Mouse (Mus musculus) cerebellum, postnatal 36 days (tissue): Measurements from ENCODE around the gene Srpk2.
"Not testable (repeated sequence)": the region's sequence is repeated elsewhere in the genome, so short reads cannot be mapped to it uniquely, and the experiment has no call there.

Source experiments
- DNase-seq, 2 experiments: peaks; one replicate each; pipeline ENCODE4 v3.0.0; 2021 to 2022; ENCODE audit warnings: mixed read lengths in 2 of 2

The Srpk2 gene

GRCm38 (mm10) chr5:23561227-23561626, 123.2 kb downstream of the Srpk2 start:
- DNase-seq = no peak

GRCm38 (mm10) chr5:23560171-23560570, 124.2 kb downstream of the Srpk2 start:
- no peak for DNase-seq

- DNase-seq = no peak
Measured at GRCm38 (mm10) chr5:23556007-23556770, 128.2 kb downstream of the Srpk2 start.

GRCm38 (mm10) chr5:23553338-23553737, 131.1 kb downstream of the Srpk2 start:
- not testable (repeated sequence) for DNase-seq

- peak in 1 of 2 experiments; percentile 12 for DNase-seq
Measured at GRCm38 (mm10) chr5:23551687-23552086, 132.7 kb downstream of the Srpk2 start.

GRCm38 (mm10) chr5:23535692-23536091, 148.7 kb downstream of the Srpk2 start:
- no peak for DNase-seq

GRCm38 (mm10) chr5:23531541-23532096, 152.8 kb downstream of the Srpk2 start:
- DNase-seq = no peak

- no peak for DNase-seq
Measured at GRCm38 (mm10) chr5:23531100-23531499, 153.3 kb downstream of the Srpk2 start.

GRCm38 (mm10) chr5:23524621-23525020, 159.8 kb downstream of the Srpk2 start:
- DNase-seq = no peak

GRCm38 (mm10) chr5:23523936-23524335, 160.5 kb downstream of the Srpk2 start:
- no peak for DNase-seq

GRCm38 (mm10) chr5:23521645-23522044, 162.8 kb downstream of the Srpk2 start:
- no peak for DNase-seq

- no peak for DNase-seq
Measured at GRCm38 (mm10) chr5:23519679-23520078, 164.7 kb downstream of the Srpk2 start.

- DNase-seq = peak; percentile 29 to 34
Measured at GRCm38 (mm10) chr5:23518673-23519072, 165.7 kb downstream of the Srpk2 start.

GRCm38 (mm10) chr5:23517839-23518238, 166.6 kb downstream of the Srpk2 start:
- DNase-seq = peak in 1 of 2 experiments; percentile 18

- DNase-seq = no peak
Measured at GRCm38 (mm10) chr5:23516962-23517361, 167.5 kb downstream of the Srpk2 start.

GRCm38 (mm10) chr5:23515038-23515437, 169.4 kb downstream of the Srpk2 start:
- DNase-seq = no peak

GRCm38 (mm10) chr5:23513468-23513867, 170.9 kb downstream of the Srpk2 start:
- DNase-seq = no peak

- no peak for DNase-seq
Measured at GRCm38 (mm10) chr5:23512556-23512955, 171.9 kb downstream of the Srpk2 start.

- no peak for DNase-seq
Measured at GRCm38 (mm10) chr5:23511456-23511855, 173.0 kb downstream of the Srpk2 start.

GRCm38 (mm10) chr5:23508630-23509029, 175.8 kb downstream of the Srpk2 start:
- DNase-seq = no peak

GRCm38 (mm10) chr5:23507210-23507609, 177.2 kb downstream of the Srpk2 start:
- DNase-seq = no peak

GRCm38 (mm10) chr5:23505578-23505977, 178.8 kb downstream of the Srpk2 start:
- DNase-seq = no peak

GRCm38 (mm10) chr5:23502317-23502937, 182.0 kb downstream of the Srpk2 start:
- no peak for DNase-seq
